Mouse (Mus musculus): Measurements from ENCODE around the gene Aldh18a1.

DNA sequence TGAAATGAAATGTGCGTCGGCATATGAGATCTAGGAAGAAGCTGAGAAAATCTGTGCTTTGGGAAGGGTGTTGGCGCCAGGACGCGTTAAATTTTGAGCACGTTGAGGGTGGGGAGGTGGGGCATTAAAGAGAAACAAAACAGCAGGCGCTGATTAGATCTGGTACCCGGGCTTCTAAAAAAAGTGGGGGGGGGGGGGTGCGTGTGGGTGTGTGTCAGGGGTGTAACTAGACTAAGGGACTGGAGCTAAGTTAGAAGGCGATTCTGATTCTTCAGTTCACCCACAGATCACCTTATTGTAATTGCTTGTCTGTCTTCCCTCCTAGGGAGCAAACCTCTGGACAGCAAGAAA lies 1.2 kb upstream of the Aldh18a1 start:
- TF ChIP-seq CTCF (IDR thresholded peaks at IDR 0.05; ENCODE audit: control insufficient read depth, insufficient read depth, insufficient read length) (no peak), MYOD1 (IDR thresholded peaks at IDR 0.05; ENCODE audit: control insufficient read depth, insufficient read length, low read depth) (no peak), FOSL1 (IDR thresholded peaks at IDR 0.05; ENCODE audit: insufficient read depth, low read length, poor library complexity, severe bottlenecking) (no peak), MAX (IDR thresholded peaks at IDR 0.05) (no peak), MYOG (IDR thresholded peaks at IDR 0.05; ENCODE audit: control insufficient read depth, extremely low read depth, insufficient read length) (no peak)
